Mouse (Mus musculus): ENCODE measurements around the gene Cyb5d2. TPM values are rescaled to one million over a fixed set of nuclear protein-coding genes. Genes with fewer than 3 reads are reported as not detected.

Gene Cyb5d2
- 1 to 10 TPM; 8.0 to 9.0 TPM for total RNA-seq (2021)

GRCm38 (mm10) chr11:72795455-72796295, at the start of gene Cyb5d2, which contains the start of gene Zzef1:
Gene Cyb5d2, minus strand, starts transcription at chr11:72796142.
Gene Zzef1, plus strand, starts transcription at chr11:72796226.
- peak; percentile 96 to 97 for DNase-seq
- intact Hi-C loops (cut with DNase I) = no loop called here

- no peak for DNase-seq
- intact Hi-C loops (cut with DNase I) = no loop called here
Measured at GRCm38 (mm10) chr11:72845526-72845925, 49.6 kb upstream of the Cyb5d2 start.

- intact Hi-C loops (cut with DNase I) = no loop called here
Measured at GRCm38 (mm10) chr11:72843576-72843975, 47.6 kb upstream of the Cyb5d2 start.

GRCm38 (mm10) chr11:72842731-72843130, 46.8 kb upstream of the Cyb5d2 start:
- no peak for DNase-seq
- intact Hi-C loops (cut with DNase I) = no loop called here

More at GRCm38 (mm10) chr11:72843576-72843975, 47.6 kb upstream of the Cyb5d2 start:
- DNase-seq = no peak

GRCm38 (mm10) chr11:72829869-72830268, 33.9 kb upstream of the Cyb5d2 start:
- intact Hi-C loops (cut with DNase I) = no loop called here
- no peak for DNase-seq

GRCm38 (mm10) chr11:72821041-72821440, 25.1 kb upstream of the Cyb5d2 start:
- intact Hi-C loops (cut with DNase I) = no loop called here

GRCm38 (mm10) chr11:72818067-72818466, 22.1 kb upstream of the Cyb5d2 start:
- intact Hi-C loops (cut with DNase I) = no loop called here
- no peak for DNase-seq

More at GRCm38 (mm10) chr11:72821041-72821440, 25.1 kb upstream of the Cyb5d2 start:
- no peak for DNase-seq

GRCm38 (mm10) chr11:72816859-72817258, 20.9 kb upstream of the Cyb5d2 start:
- no peak for DNase-seq
- intact Hi-C loops (cut with DNase I) = no loop called here

- intact Hi-C loops (cut with DNase I) = no loop called here
- no peak for DNase-seq
Measured at GRCm38 (mm10) chr11:72814188-72814587, 18.2 kb upstream of the Cyb5d2 start.

GRCm38 (mm10) chr11:72813687-72814086, 17.7 kb upstream of the Cyb5d2 start:
- intact Hi-C loops (cut with DNase I) = no loop called here

GRCm38 (mm10) chr11:72807992-72808391, 12.1 kb upstream of the Cyb5d2 start:
- intact Hi-C loops (cut with DNase I) = no loop called here
- no peak for DNase-seq

More at GRCm38 (mm10) chr11:72813687-72814086, 17.7 kb upstream of the Cyb5d2 start:
- no peak for DNase-seq

GRCm38 (mm10) chr11:72806556-72806955, 10.6 kb upstream of the Cyb5d2 start:
- peak; percentile 59 to 60 for DNase-seq
- intact Hi-C loops (cut with DNase I) = no loop called here

- DNase-seq = no peak
- intact Hi-C loops (cut with DNase I) = no loop called here
Measured at GRCm38 (mm10) chr11:72805232-72805631, 9.3 kb upstream of the Cyb5d2 start.

GRCm38 (mm10) chr11:72804586-72804985, 8.6 kb upstream of the Cyb5d2 start:
- intact Hi-C loops (cut with DNase I) = no loop called here
- DNase-seq = peak in 1 of 2 experiments; percentile 24

- intact Hi-C loops (cut with DNase I) = no loop called here
Measured at GRCm38 (mm10) chr11:72803038-72803437, 7.1 kb upstream of the Cyb5d2 start.

GRCm38 (mm10) chr11:72801182-72801581, 5.2 kb upstream of the Cyb5d2 start:
- no peak for DNase-seq
- intact Hi-C loops (cut with DNase I) = no loop called here

More at GRCm38 (mm10) chr11:72803038-72803437, 7.1 kb upstream of the Cyb5d2 start:
- DNase-seq = peak; percentile 42 to 52

- no peak for DNase-seq
- intact Hi-C loops (cut with DNase I) = no loop called here
Measured at GRCm38 (mm10) chr11:72798112-72798511, 2.2 kb upstream of the Cyb5d2 start.

- intact Hi-C loops (cut with DNase I) = no loop called here
- DNase-seq = no peak
Measured at GRCm38 (mm10) chr11:72796773-72797338, 914 bp upstream of the Cyb5d2 start.

- intact Hi-C loops (cut with DNase I) = no loop called here
- no peak for DNase-seq
Measured at GRCm38 (mm10) chr11:72796296-72796687, 350 bp upstream of the Cyb5d2 start.

GRCm38 (mm10) chr11:72795149-72795454, 840 bp downstream of the Cyb5d2 start:
- DNase-seq = no peak
- intact Hi-C loops (cut with DNase I) = no loop called here

GRCm38 (mm10) chr11:72792033-72792432, 3.9 kb downstream of the Cyb5d2 start:
- DNase-seq = no peak
- intact Hi-C loops (cut with DNase I) = no loop called here

- no peak for DNase-seq
- intact Hi-C loops (cut with DNase I) = no loop called here
Measured at GRCm38 (mm10) chr11:72782503-72782902, 13.4 kb downstream of the Cyb5d2 start.

Data from heart, postnatal 10 days (tissue).